ENCODE assay signal across 14 mouse cellular contexts in the genomic region with DNA sequence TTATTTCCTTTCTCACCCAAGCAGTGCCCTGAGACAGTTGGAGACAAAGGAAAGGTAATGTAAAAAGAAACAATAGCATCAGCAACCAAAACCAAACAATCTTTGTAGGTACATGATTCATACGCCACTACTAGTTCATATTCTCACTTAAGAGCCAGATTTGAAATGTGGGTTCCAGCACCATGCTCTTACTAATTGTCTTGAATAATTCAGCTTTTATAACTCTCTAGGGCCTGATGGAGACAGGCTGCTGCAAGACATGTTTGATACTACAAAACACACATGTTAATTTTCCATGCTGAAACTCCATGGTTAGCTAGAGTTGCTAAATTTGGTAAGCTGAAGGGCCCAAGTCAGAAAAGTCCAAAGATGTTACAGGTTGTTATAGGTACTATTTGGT.
"Had no signal": no experiment of that assay in that cellular context is flagged by ENCODE, and none has a peak within 500 bp of the region (broad histone marks: within the 10 kb centered on the region; RNA-seq: fewer than 3 reads in every experiment).

No protein-coding gene starts in this region.

- H3K9me3 ChIP-seq: kidney, embryonic 15.5 days; limb, embryonic 15.5 days; liver, embryonic 12.5 days; midbrain, embryonic 10.5 days had no signal

- ATAC-seq: liver, embryonic 12.5 days had no signal

- H3K27me3 ChIP-seq: kidney, embryonic 15.5 days; limb, embryonic 15.5 days; liver, embryonic 12.5 days had no signal

- H3K27ac ChIP-seq: kidney, embryonic 15.5 days; limb, embryonic 15.5 days; liver, embryonic 12.5 days; midbrain, embryonic 10.5 days; stomach, postnatal 0 days had no signal

- H3K4me1 ChIP-seq: kidney, embryonic 15.5 days; limb, embryonic 15.5 days; liver, embryonic 12.5 days; midbrain, embryonic 10.5 days had no signal

- H3K4me3 ChIP-seq: kidney, embryonic 15.5 days; limb, embryonic 15.5 days; liver, embryonic 12.5 days; midbrain, embryonic 10.5 days; myocyte had no signal

- DNase-seq: kidney, postnatal 36 days; layer of hippocampus, adult 9-11 months; layer of hippocampus, postnatal 36 days; lung, embryonic 14.5 days; lung, postnatal 10 days; lung, postnatal 4 days; midbrain, embryonic 14.5 days; thymus, postnatal 4 days had no signal

- H3K36me3 ChIP-seq: kidney, embryonic 15.5 days; limb, embryonic 15.5 days; liver, embryonic 12.5 days; midbrain, embryonic 10.5 days had no signal

- H3K4me2 ChIP-seq: kidney, embryonic 15.5 days; limb, embryonic 15.5 days; liver, embryonic 12.5 days; lung, embryonic 14.5 days had no signal

- H3K9ac ChIP-seq: kidney, embryonic 15.5 days; limb, embryonic 15.5 days; liver, embryonic 12.5 days; lung, embryonic 14.5 days had no signal
